Mouse (Mus musculus) liver, embryonic 16.5 days (tissue): ENCODE results near the gene C1qb. TPM values are rescaled to one million over a fixed set of nuclear protein-coding genes. Genes with fewer than 3 reads are reported as not detected.

Experiments used
- ATAC-seq: fragments of 200-750 bp; cut with Nextera tagmentation; 2 replicates; pipeline ENCODE4 v1.8.0; 2017; ENCODE audit warnings: low read depth, mild to moderate bottlenecking, moderate number of reproducible peaks, moderate library complexity
- H3K27ac ChIP-seq: fragments of 300-500 bp; sonication (generic); 2 replicates; pipeline ENCODE4 v1.5.1; 2014; ENCODE audit warnings: mild to moderate bottlenecking, low read length
- H3K27me3 ChIP-seq: fragments of 300-500 bp; sonication (generic); 2 replicates; pipeline ENCODE4 v1.6.1; 2014; ENCODE audit warnings: low read depth, low read length, mixed read lengths; ENCODE audit not compliant: control insufficient read depth, insufficient read depth
- H3K36me3 ChIP-seq: fragments of 300-500 bp; sonication (generic); 2 replicates; pipeline ENCODE4 v1.6.1; 2014; ENCODE audit warnings: mild to moderate bottlenecking; ENCODE audit not compliant: control insufficient read depth, insufficient read depth
- H3K4me1 ChIP-seq: fragments of 300-500 bp; sonication (generic); 2 replicates; pipeline ENCODE4 v1.6.1; 2014; ENCODE audit warnings: low read depth, low read length, mixed read lengths; ENCODE audit not compliant: control insufficient read depth
- H3K4me2 ChIP-seq: fragments of 300-500 bp; sonication (generic); 2 replicates; pipeline ENCODE4 v1.6.1; 2014; ENCODE audit warnings: low read depth, low read length, mixed read lengths
- H3K4me3 ChIP-seq: fragments of 300-500 bp; sonication (generic); 2 replicates; pipeline ENCODE4 v1.5.1; 2014; ENCODE audit warnings: low read depth, mild to moderate bottlenecking, low read length
- H3K9ac ChIP-seq: fragments of 300-500 bp; sonication (generic); 2 replicates; pipeline ENCODE4 v1.6.1; 2014; ENCODE audit warnings: low read depth, low read length
- H3K9me3 ChIP-seq: fragments of 300-500 bp; sonication (generic); replicated peaks from 2 replicates; pipeline ENCODE4 v1.6.1; 2016; ENCODE audit warnings: low read length; ENCODE audit not compliant: control insufficient read depth
- WGBS: fragments of 180-500 bp; shearing (Covaris S2); extraction: QIAGEN DNeasy Blood & Tissue Kit; methylation state at CpG from one replicate; pipeline ENCODE4 v1.1.7; 2014; ENCODE audit not compliant: insufficient replicate concordance; 5-methylcytosine and 5-hydroxymethylcytosine counted together
- polyA plus RNA-seq: library from polyadenylated mRNA; unstranded; fragments of >200 nt; fragmentation: Nextera tagmentation; extraction: Ambion mirVana; gene quantifications from 2 replicates; pipeline ENCODE4 v1.2.1, GENCODE M21; 2015

Gene C1qb
- polyA plus RNA-seq, 1 experiment from 2014 or later, result 142 TPM

- Histone ChIP-seq H3K36me3 (no peaks in the 10 kb centered on the region), H3K4me2 (no peak overlapping the region), H3K9ac (no peak overlapping the region), H3K27ac (no peak overlapping the region), H3K27me3 (peaks cover 9% of the 10 kb centered on the region), H3K4me3 (no peak overlapping the region), H3K4me1 (no peaks in the 10 kb centered on the region), H3K9me3 (no peaks in the 10 kb centered on the region)
- 64% methylated on average over 20 of the region's 20 CpGs for WGBS
- no peak for ATAC-seq
Measured at GRCm38 (mm10) chr4:136916359-136917164, 30.6 kb upstream of the C1qb start.

- H3K9ac ChIP-seq, result no peak overlapping the region
- no peaks in the 10 kb centered on the region for H3K9me3 ChIP-seq
- H3K36me3 ChIP-seq, result no peaks in the 10 kb centered on the region
- no peaks in the 10 kb centered on the region for H3K4me1 ChIP-seq
- ATAC-seq, result no peak
- H3K27ac ChIP-seq, result no peak overlapping the region
- no peak overlapping the region for H3K4me2 ChIP-seq
- H3K27me3 ChIP-seq, result peaks cover 16% of the 10 kb centered on the region
- WGBS, result 19% methylated on average over 9 of the region's 9 CpGs
- no peak overlapping the region for H3K4me3 ChIP-seq
Measured at GRCm38 (mm10) chr4:136912841-136913240, 26.9 kb upstream of the C1qb start.

GRCm38 (mm10) chr4:136911804-136912203, 25.8 kb upstream of the C1qb start:
- H3K4me2 ChIP-seq, result no peak overlapping the region
- H3K4me1 ChIP-seq, result no peaks in the 10 kb centered on the region
- no peaks in the 10 kb centered on the region for H3K9me3 ChIP-seq
- ATAC-seq, result no peak
- H3K27me3 ChIP-seq, result peaks cover 17% of the 10 kb centered on the region
- no peaks in the 10 kb centered on the region for H3K36me3 ChIP-seq
- 27% methylated on average over 9 of the region's 9 CpGs for WGBS
- no peak overlapping the region for H3K9ac ChIP-seq
- no peak overlapping the region for H3K27ac ChIP-seq
- no peak overlapping the region for H3K4me3 ChIP-seq

- Histone ChIP-seq H3K4me1 (no peaks in the 10 kb centered on the region), H3K4me2 (no peak overlapping the region), H3K9ac (no peak overlapping the region), H3K36me3 (no peaks in the 10 kb centered on the region), H3K4me3 (no peak overlapping the region), H3K27me3 (peaks cover 23% of the 10 kb centered on the region), H3K9me3 (no peaks in the 10 kb centered on the region), H3K27ac (no peak overlapping the region)
- no peak for ATAC-seq
- WGBS, result 8% methylated on average over 17 of the region's 17 CpGs
Measured at GRCm38 (mm10) chr4:136911211-136911646, 25.2 kb upstream of the C1qb start.

- no peak overlapping the region for H3K9ac ChIP-seq
- no peak overlapping the region for H3K27ac ChIP-seq
- H3K4me2 ChIP-seq, result no peak overlapping the region
- no peak for ATAC-seq
- no peaks in the 10 kb centered on the region for H3K9me3 ChIP-seq
- no peak overlapping the region for H3K4me3 ChIP-seq
- peaks cover 40% of the 10 kb centered on the region for H3K27me3 ChIP-seq
- no peaks in the 10 kb centered on the region for H3K36me3 ChIP-seq
- no peaks in the 10 kb centered on the region for H3K4me1 ChIP-seq
Measured at GRCm38 (mm10) chr4:136907809-136908208, 21.8 kb upstream of the C1qb start.

GRCm38 (mm10) chr4:136907033-136907432, 21.0 kb upstream of the C1qb start:
- WGBS, result 8% methylated on average over 7 of the region's 7 CpGs
- Histone ChIP-seq H3K4me2 (no peak overlapping the region), H3K36me3 (no peaks in the 10 kb centered on the region), H3K4me3 (no peak overlapping the region), H3K9me3 (no peaks in the 10 kb centered on the region), H3K9ac (no peak overlapping the region), H3K27ac (no peak overlapping the region), H3K4me1 (no peaks in the 10 kb centered on the region), H3K27me3 (peaks cover 35% of the 10 kb centered on the region)
- ATAC-seq, result no peak

GRCm38 (mm10) chr4:136904767-136905539, 19.0 kb upstream of the C1qb start:
- Histone ChIP-seq H3K9me3 (no peaks in the 10 kb centered on the region), H3K4me3 (no peak overlapping the region), H3K27me3 (peaks cover 24% of the 10 kb centered on the region), H3K36me3 (no peaks in the 10 kb centered on the region), H3K27ac (no peak overlapping the region), H3K9ac (no peak overlapping the region), H3K4me2 (no peak overlapping the region), H3K4me1 (no peaks in the 10 kb centered on the region)
- 4% methylated on average over 23 of the region's 23 CpGs for WGBS
- ATAC-seq, result no peak

GRCm38 (mm10) chr4:136899154-136899553, 13.2 kb upstream of the C1qb start:
- Histone ChIP-seq H3K36me3 (no peaks in the 10 kb centered on the region), H3K27me3 (peaks cover 19% of the 10 kb centered on the region), H3K4me1 (no peaks in the 10 kb centered on the region), H3K9ac (no peak overlapping the region), H3K27ac (no peak overlapping the region), H3K4me3 (no peak overlapping the region), H3K4me2 (no peak overlapping the region), H3K9me3 (no peaks in the 10 kb centered on the region)
- ATAC-seq, result no peak
- 48% methylated on average over 7 of the region's 7 CpGs for WGBS

- no peaks in the 10 kb centered on the region for H3K36me3 ChIP-seq
- H3K9me3 ChIP-seq, result no peaks in the 10 kb centered on the region
- ATAC-seq, result no peak
- WGBS, result 63% methylated on average over 9 of the region's 9 CpGs
- H3K4me3 ChIP-seq, result peak within 1 kb of the TSS; percentile 6; the same call in 1 of the 2 replicates
- no peak within 1 kb of the TSS for H3K27ac ChIP-seq
- no peak within 1 kb of the TSS for H3K4me2 ChIP-seq
- H3K9ac ChIP-seq, result no peak within 1 kb of the TSS
- peaks cover 19% of the 10 kb centered on the region for H3K27me3 ChIP-seq
- H3K4me1 ChIP-seq, result no peaks in the 10 kb centered on the region
Measured at GRCm38 (mm10) chr4:136898637-136899036, 12.7 kb upstream of the C1qb start, which contains the start of gene C1qa. C1qa (minus strand) TSS chr4:136898803.
